Mouse (Mus musculus) intestine, postnatal 0 days (tissue): ENCODE measurements at regions not wholly inside any gene's neighbourhood (a gene's known extent, or its start where the extent isn't known, plus 50 kb on each side); places are given as distances from the start of the nearest gene placed in this dataset.

ENCODE experiments used
- ATAC-seq: fragments of 200-750 bp; cut with Nextera tagmentation; 2 replicates; pipeline ENCODE4 v1.8.0; 2017; ENCODE audit warnings: mild to moderate bottlenecking, moderate TSS enrichment, moderate library complexity
- H3K27ac ChIP-seq: fragments of 300-500 bp; sonication (generic); 2 replicates; pipeline ENCODE4 v1.5.1; 2014; ENCODE audit warnings: mild to moderate bottlenecking, low read depth, low read length, moderate library complexity
- H3K27me3 ChIP-seq: fragments of 300-500 bp; sonication (generic); replicated peaks from 2 replicates; pipeline ENCODE4 v1.6.1; 2014; ENCODE audit warnings: low read length, mixed read lengths; ENCODE audit not compliant: control insufficient read depth, insufficient read depth
- H3K36me3 ChIP-seq: fragments of 300-500 bp; sonication (generic); 2 replicates; pipeline ENCODE4 v1.6.1; 2014; ENCODE audit warnings: mild to moderate bottlenecking, moderate library complexity; ENCODE audit not compliant: control insufficient read depth, insufficient read depth
- H3K4me1 ChIP-seq: fragments of 300-500 bp; sonication (generic); replicated peaks from 2 replicates; pipeline ENCODE4 v1.6.1; 2014; ENCODE audit warnings: antibody characterized with exemption, low read length, mixed read lengths; ENCODE audit not compliant: control insufficient read depth, insufficient read depth
- H3K4me2 ChIP-seq: fragments of 300-500 bp; sonication (generic); replicated peaks from 2 replicates; pipeline ENCODE4 v1.6.1; 2014; ENCODE audit warnings: low read depth, mild to moderate bottlenecking, moderate library complexity
- H3K4me3 ChIP-seq: fragments of 300-500 bp; sonication (generic); 2 replicates; pipeline ENCODE4 v1.5.1; 2014; ENCODE audit warnings: low read depth, low read length
- H3K9ac ChIP-seq: fragments of 300-500 bp; sonication (generic); 2 replicates; pipeline ENCODE4 v1.6.1; 2014; ENCODE audit warnings: mild to moderate bottlenecking, low read depth, low read length
- H3K9me3 ChIP-seq: fragments of 300-500 bp; sonication (generic); 2 replicates; pipeline ENCODE4 v1.6.1; 2016; ENCODE audit warnings: mixed run types; ENCODE audit not compliant: control insufficient read depth
- CTCF ChIP-seq: sonication (generic); IDR thresholded peaks from 2 replicates; pipeline ENCODE4 v1.5.1; 2016; ENCODE audit warnings: low read depth, mild to moderate bottlenecking, control low read depth, antibody characterized with exemption, moderate library complexity
- WGBS: fragments of 180-500 bp; shearing (Covaris S2); extraction: QIAGEN DNeasy Blood & Tissue Kit; methylation state at CpG from one replicate; pipeline ENCODE4 v1.1.7; 2014; 5-methylcytosine and 5-hydroxymethylcytosine counted together

DNA sequence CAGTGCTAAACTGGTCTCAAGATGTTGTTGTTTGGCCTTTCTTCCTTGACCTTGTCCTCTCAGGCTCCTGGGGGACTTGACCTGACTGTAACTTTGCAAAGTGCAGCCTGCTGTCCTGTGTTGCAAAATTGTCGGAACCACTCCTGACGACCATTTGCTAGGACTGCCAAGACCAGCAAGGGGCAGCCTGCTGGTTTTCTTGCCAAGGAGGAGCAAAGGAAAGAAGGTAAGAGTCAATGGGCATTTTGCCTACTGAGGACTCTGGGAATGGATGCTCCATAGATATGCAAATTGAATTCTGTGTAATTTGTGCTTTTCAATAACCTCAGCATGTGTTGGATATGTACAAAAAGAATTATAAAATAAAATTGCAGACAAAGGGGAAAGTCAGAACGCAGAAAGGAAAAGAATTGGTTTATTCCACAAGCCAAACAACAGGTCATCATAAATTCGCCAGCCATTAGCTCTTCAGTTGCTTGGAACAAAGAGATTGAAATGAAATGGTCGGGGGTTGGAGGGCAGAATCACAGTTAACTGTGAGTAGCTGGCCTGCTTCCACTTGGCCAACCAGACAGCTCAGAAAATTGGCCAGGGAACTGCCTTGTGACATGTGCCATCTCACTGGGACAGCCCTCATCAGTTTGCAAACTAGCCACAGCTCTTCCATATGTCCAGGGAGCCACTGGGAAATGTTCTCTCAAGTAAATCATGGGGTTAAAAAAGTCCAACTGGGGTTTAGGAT lies 256.5 kb upstream of the Gm10192 start:
- Histone ChIP-seq H3K4me1 (no peaks in the 10 kb centered on the region), H3K9ac (no peak overlapping the region), H3K36me3 (no peaks in the 10 kb centered on the region), H3K4me3 (no peak overlapping the region), H3K4me2 (no peak overlapping the region), H3K27me3 (no peaks in the 10 kb centered on the region), H3K9me3 (no peaks in the 10 kb centered on the region), H3K27ac (no peak overlapping the region)
- WGBS, result 81% methylated on average over 5 of the region's 5 CpGs
- no peak for TF ChIP-seq CTCF
- no peak for ATAC-seq

DNA sequence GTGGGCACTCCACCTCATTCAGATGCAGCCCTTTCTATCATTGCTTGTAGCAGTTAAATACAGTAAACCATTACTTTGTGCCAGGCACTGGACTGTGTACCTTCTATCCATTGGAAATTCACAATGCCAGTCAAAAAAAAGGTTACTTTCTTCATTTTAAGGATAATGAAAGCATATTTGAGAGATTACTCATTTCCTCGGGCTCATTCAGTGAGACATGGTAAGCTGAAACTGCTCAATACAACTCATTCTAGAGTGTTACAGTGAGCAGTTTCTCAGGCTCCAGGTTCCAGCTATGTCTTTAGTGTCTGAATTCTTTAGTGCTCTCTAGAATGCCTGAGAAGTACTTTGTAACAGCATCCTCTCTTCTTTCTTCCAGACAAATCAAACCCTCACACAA lies 249.7 kb upstream of the Gm10192 start:
- WGBS, result 80% methylated on average over 1 of the region's 1 CpGs
- Histone ChIP-seq H3K4me2 (no peak overlapping the region), H3K4me3 (no peak overlapping the region), H3K36me3 (no peaks in the 10 kb centered on the region), H3K27me3 (no peaks in the 10 kb centered on the region), H3K9ac (no peak overlapping the region), H3K27ac (no peak overlapping the region), H3K9me3 (no peaks in the 10 kb centered on the region), H3K4me1 (no peaks in the 10 kb centered on the region)
- ATAC-seq, result no peak
- no peak for TF ChIP-seq CTCF

DNA sequence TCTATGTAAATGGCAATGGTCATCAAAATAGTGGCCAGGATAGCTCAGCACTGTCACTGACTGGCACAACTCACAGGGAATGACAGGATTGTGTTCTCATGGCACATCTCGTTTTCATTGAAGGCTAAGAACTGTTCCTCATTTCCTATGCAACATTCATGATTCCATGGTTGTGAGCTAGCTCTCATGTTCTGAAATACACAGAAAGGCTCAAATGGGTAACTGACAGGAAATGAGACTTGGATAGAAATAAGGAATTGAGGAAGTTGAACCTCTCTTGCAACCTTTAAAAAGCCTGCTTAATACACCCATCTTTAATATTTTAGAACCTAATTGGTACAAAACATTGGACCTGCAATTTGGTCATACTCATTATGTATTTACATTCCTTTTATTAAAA lies 249.1 kb upstream of the Gm10192 start:
- no peak overlapping the region for H3K4me3 ChIP-seq
- no peak for TF ChIP-seq CTCF
- H3K27ac ChIP-seq, result no peak overlapping the region
- ATAC-seq, result no peak
- H3K27me3 ChIP-seq, result no peaks in the 10 kb centered on the region
- no peak overlapping the region for H3K4me2 ChIP-seq
- 91% methylated on average over 1 of the region's 1 CpGs for WGBS
- no peaks in the 10 kb centered on the region for H3K36me3 ChIP-seq
- no peak overlapping the region for H3K9ac ChIP-seq
- H3K9me3 ChIP-seq, result no peaks in the 10 kb centered on the region
- no peaks in the 10 kb centered on the region for H3K4me1 ChIP-seq

DNA sequence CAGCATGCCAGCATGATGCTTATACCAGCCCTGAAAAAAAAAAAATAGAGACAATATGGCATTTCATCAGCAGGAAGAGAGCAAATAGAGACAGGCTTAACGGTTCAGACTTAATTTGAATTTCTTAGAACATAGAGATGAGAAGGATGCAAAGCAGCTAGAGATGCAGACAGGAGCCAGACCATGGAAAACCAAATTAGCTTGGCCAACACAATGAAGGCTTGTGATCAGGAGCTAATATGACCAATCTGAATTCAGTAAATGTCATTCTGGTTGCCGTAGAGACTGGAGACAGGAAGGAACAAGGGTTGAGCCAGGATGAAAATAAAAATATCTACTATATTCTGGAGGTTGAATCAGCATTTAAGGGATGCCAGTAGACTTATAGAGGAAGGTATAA lies 248.3 kb upstream of the Gm10192 start:
- no peak for ATAC-seq
- H3K4me3 ChIP-seq, result no peak overlapping the region
- no peaks in the 10 kb centered on the region for H3K27me3 ChIP-seq
- no peak overlapping the region for H3K27ac ChIP-seq
- no peak for TF ChIP-seq CTCF
- H3K4me1 ChIP-seq, result no peaks in the 10 kb centered on the region
- no peak overlapping the region for H3K9ac ChIP-seq
- 79% methylated on average over 2 of the region's 2 CpGs for WGBS
- H3K9me3 ChIP-seq, result no peaks in the 10 kb centered on the region
- no peak overlapping the region for H3K4me2 ChIP-seq
- H3K36me3 ChIP-seq, result no peaks in the 10 kb centered on the region

DNA sequence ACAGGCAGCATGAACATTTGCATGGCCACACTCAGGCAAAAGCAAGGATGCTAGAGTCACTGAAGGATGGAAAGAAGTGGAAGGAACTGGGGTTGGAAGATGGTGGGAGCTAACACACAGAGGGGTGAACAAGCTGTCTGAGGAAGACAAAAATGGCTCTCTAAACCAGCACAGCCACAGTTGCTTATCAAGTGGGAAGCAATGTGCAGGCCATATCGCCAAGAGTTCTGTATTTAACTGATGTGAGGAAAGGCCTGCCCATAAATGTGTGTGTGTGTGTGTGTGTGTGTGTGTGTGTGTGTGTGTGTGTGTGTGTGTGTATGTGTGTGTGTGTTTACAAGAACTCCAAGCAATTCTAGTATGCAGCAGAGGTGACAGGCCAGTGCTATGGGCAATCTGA lies 236.9 kb upstream of the Gm10192 start:
- Histone ChIP-seq H3K4me3 (no peak overlapping the region), H3K36me3 (no peaks in the 10 kb centered on the region), H3K27ac (no peak overlapping the region), H3K9me3 (no peaks in the 10 kb centered on the region), H3K4me1 (no peaks in the 10 kb centered on the region), H3K27me3 (no peaks in the 10 kb centered on the region), H3K9ac (no peak overlapping the region), H3K4me2 (no peak overlapping the region)
- no peak for TF ChIP-seq CTCF
- WGBS, result 86% methylated on average over 1 of the region's 1 CpGs
- ATAC-seq, result no peak

DNA sequence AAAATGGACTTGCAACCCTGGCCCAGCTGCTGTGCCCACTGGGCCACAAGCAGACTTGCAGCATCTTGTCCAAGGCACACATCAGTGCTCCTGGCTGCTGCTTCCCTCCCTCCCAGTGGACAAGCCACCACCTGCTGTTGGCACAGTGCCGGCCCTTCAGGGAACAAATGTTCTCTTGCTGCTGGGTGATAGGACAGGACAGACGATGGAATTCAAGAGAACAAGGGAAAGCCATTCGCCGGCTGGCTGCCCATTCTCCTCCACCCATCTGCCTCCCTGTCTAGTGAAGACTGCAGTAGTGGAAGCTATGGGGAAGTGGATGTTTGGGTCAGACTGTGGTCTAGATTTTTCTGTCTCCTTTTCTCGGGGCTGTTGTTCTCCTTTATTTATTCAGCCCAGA lies 235.7 kb upstream of the Gm10192 start:
- no peak for ATAC-seq
- 39% methylated on average over 5 of the region's 5 CpGs for WGBS
- H3K36me3 ChIP-seq, result no peaks in the 10 kb centered on the region

DNA sequence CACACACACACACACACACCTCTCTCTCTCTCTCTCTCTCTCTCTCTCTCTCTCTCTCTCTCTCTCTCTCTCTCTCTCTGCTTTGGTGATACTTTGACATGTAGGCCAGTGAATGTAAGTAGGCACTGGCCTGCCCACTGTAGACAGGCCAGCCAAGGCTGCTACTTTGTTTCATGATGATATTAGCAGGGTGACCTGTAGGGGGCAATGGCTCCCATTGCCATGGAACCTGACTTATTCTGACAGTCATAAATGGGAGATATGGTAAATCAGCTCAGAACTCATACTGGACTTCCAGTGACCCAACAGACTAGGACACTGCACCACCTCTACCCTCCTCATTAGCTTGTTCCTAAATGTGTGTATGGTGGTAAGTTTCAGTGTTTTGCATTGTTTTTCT lies 235.0 kb upstream of the Gm10192 start:
- peak; percentile 59 for TF ChIP-seq CTCF
- H3K4me2 ChIP-seq, result no peak overlapping the region

More for the DNA sequence above, 235.7 kb upstream of the Gm10192 start:
- Histone ChIP-seq H3K4me3 (no peak overlapping the region), H3K4me2 (no peak overlapping the region), H3K4me1 (no peaks in the 10 kb centered on the region), H3K9ac (no peak overlapping the region), H3K9me3 (no peaks in the 10 kb centered on the region), H3K27me3 (no peaks in the 10 kb centered on the region), H3K27ac (no peak overlapping the region)
- TF ChIP-seq CTCF, result no peak

More for the DNA sequence above, 235.0 kb upstream of the Gm10192 start:
- Histone ChIP-seq H3K36me3 (no peaks in the 10 kb centered on the region), H3K4me1 (no peaks in the 10 kb centered on the region), H3K4me3 (no peak overlapping the region), H3K27me3 (no peaks in the 10 kb centered on the region), H3K9ac (no peak overlapping the region), H3K27ac (no peak overlapping the region), H3K9me3 (no peaks in the 10 kb centered on the region)
- ATAC-seq, result no peak
